Mouse (Mus musculus): ENCODE measurements around the gene Ulk4. TPM values are rescaled to one million over a fixed set of nuclear protein-coding genes. Genes with fewer than 3 reads are reported as not detected.
A peak's percentile ranks its signal among the peaks of the same experiment; 100 is the strongest.

Ulk4 gene
- polyA plus RNA-seq, 1 experiment from 2014 or later = 75.1 TPM

GRCm38 (mm10) chr9:120958051-120958450 lies 318.9 kb downstream of the Ulk4 start:
- Histone ChIP-seq H3K36me3 (ENCODE audit: control insufficient read depth, insufficient read depth, low read length) (peaks cover 93% of the 10 kb centered on the region), H3K27me3 (replicated peaks; ENCODE audit: control insufficient read depth, insufficient read depth, low read length) (no peaks in the 10 kb centered on the region), H3K9me3 (ENCODE audit: control insufficient read depth, low read length) (no peaks in the 10 kb centered on the region), H3K4me2 (no peak overlapping the region), H3K4me1 (replicated peaks; ENCODE audit: control insufficient read depth, insufficient read depth, low read length) (peaks cover 23% of the 10 kb centered on the region), H3K9ac (ENCODE audit: low read depth, low read length) (no peak overlapping the region), H3K27ac (ENCODE audit: low read depth, low read length) (no peak overlapping the region), H3K4me3 (ENCODE audit: low read depth, low read length) (no peak overlapping the region)
- DNase-seq (ENCODE audit: low spot score) = no peak
- 89% methylated on average over 5 of the region's 5 CpGs for WGBS
- ATAC-seq (replicated peaks; ENCODE audit: low FRiP score) = no peak

GRCm38 (mm10) chr9:120951947-120952346 lies 325.1 kb downstream of the Ulk4 start:
- H3K27me3 ChIP-seq (replicated peaks; ENCODE audit: control insufficient read depth, insufficient read depth, low read length) = no peaks in the 10 kb centered on the region
- H3K4me3 ChIP-seq (ENCODE audit: low read depth, low read length) = no peak overlapping the region
- ATAC-seq (replicated peaks; ENCODE audit: low FRiP score) (no peak), DNase-seq (ENCODE audit: low spot score) (no peak)
- no peak overlapping the region for H3K27ac ChIP-seq (ENCODE audit: low read depth, low read length)
- 88% methylated on average over 3 of the region's 3 CpGs for WGBS
- no peak overlapping the region for H3K4me2 ChIP-seq
- H3K36me3 ChIP-seq (ENCODE audit: control insufficient read depth, insufficient read depth, low read length) = peaks cover 72% of the 10 kb centered on the region
- no peaks in the 10 kb centered on the region for H3K9me3 ChIP-seq (ENCODE audit: control insufficient read depth, low read length)
- H3K9ac ChIP-seq (ENCODE audit: low read depth, low read length) = no peak overlapping the region
- 0 out of 2 replicates have a peak, but pooled peaks cover 5% of the 10 kb centered on the region for H3K4me1 ChIP-seq (replicated peaks; ENCODE audit: control insufficient read depth, insufficient read depth, low read length)

DNA sequence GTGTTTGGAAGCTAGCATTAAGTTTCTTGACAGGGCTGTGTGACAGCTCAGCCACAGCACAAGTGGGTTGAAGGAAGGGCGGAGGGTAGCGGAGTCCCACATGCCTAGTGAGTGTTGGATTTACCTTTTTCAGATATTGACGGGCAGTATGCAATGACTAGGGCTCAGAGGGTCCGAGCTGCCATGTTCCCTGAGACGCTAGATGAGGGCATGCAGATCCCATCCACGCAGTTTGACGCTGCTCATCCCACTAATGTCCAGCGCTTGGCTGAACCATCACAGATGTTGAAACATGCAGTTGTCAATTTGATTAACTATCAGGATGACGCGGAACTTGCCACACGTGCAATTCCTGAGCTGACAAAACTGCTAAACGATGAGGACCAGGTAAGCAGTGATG lies 326.2 kb downstream of the Ulk4 start:
- no peak overlapping the region for H3K27ac ChIP-seq (ENCODE audit: low read depth, low read length)
- H3K9ac ChIP-seq (ENCODE audit: low read depth, low read length) = no peak overlapping the region
- DNase-seq (ENCODE audit: low spot score) = no peak
- no peaks in the 10 kb centered on the region for H3K27me3 ChIP-seq (replicated peaks; ENCODE audit: control insufficient read depth, insufficient read depth, low read length)
- 90% methylated on average over 12 of the region's 12 CpGs for WGBS
- peaks cover 60% of the 10 kb centered on the region for H3K36me3 ChIP-seq (ENCODE audit: control insufficient read depth, insufficient read depth, low read length)
- peaks cover 8% of the 10 kb centered on the region; the same call in 1 of the 2 replicates for H3K4me1 ChIP-seq (replicated peaks; ENCODE audit: control insufficient read depth, insufficient read depth, low read length)
- H3K4me3 ChIP-seq (ENCODE audit: low read depth, low read length) = no peak overlapping the region
- no peaks in the 10 kb centered on the region for H3K9me3 ChIP-seq (ENCODE audit: control insufficient read depth, low read length)
- H3K4me2 ChIP-seq = no peak overlapping the region
- no peak for ATAC-seq (replicated peaks; ENCODE audit: low FRiP score)

GRCm38 (mm10) chr9:120948832-120949231 lies 328.2 kb downstream of the Ulk4 start:
- no peak overlapping the region for H3K4me2 ChIP-seq
- H3K9me3 ChIP-seq (ENCODE audit: control insufficient read depth, low read length) = no peaks in the 10 kb centered on the region
- peaks cover 41% of the 10 kb centered on the region for H3K36me3 ChIP-seq (ENCODE audit: control insufficient read depth, insufficient read depth, low read length)
- no peak overlapping the region for H3K9ac ChIP-seq (ENCODE audit: low read depth, low read length)
- 91% methylated on average over 1 of the region's 1 CpGs for WGBS
- no peak overlapping the region for H3K4me3 ChIP-seq (ENCODE audit: low read depth, low read length)
- peaks cover 16% of the 10 kb centered on the region; the same call in 1 of the 2 replicates for H3K4me1 ChIP-seq (replicated peaks; ENCODE audit: control insufficient read depth, insufficient read depth, low read length)
- no peaks in the 10 kb centered on the region for H3K27me3 ChIP-seq (replicated peaks; ENCODE audit: control insufficient read depth, insufficient read depth, low read length)
- no peak; the same call in 1 of the 2 replicates for ATAC-seq (replicated peaks; ENCODE audit: low FRiP score)
- H3K27ac ChIP-seq (ENCODE audit: low read depth, low read length) = no peak overlapping the region
- no peak for DNase-seq (ENCODE audit: low spot score)

DNA sequence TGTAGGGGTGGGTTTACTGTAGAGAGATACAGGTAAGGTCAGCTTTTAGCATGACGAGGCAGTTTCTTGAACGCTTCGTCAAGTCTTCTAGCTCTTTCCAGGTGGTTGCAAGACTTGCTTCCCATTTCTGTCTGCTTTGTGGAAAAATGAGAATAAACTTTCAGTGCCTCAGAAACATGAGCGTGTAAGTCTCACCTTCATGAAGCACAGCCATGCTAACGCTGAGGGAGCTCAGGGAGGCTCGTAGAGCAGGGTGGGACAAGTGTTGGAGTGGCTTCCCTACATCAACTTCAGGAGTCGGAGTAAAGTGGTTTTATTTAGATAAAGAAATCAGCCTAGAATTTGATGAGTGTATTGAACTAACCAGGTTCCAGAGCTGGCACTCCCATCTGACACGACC lies 330.9 kb downstream of the Ulk4 start:
- H3K4me2 ChIP-seq = no peak overlapping the region
- H3K9me3 ChIP-seq (ENCODE audit: control insufficient read depth, low read length) = no peaks in the 10 kb centered on the region
- no peaks in the 10 kb centered on the region for H3K27me3 ChIP-seq (replicated peaks; ENCODE audit: control insufficient read depth, insufficient read depth, low read length)
- DNase-seq (ENCODE audit: low spot score) = no peak
- H3K27ac ChIP-seq (ENCODE audit: low read depth, low read length) = no peak overlapping the region
- WGBS = 82% methylated on average over 8 of the region's 8 CpGs
- H3K36me3 ChIP-seq (ENCODE audit: control insufficient read depth, insufficient read depth, low read length) = peaks cover 19% of the 10 kb centered on the region
- peaks cover 31% of the 10 kb centered on the region; the same call in 1 of the 2 replicates for H3K4me1 ChIP-seq (replicated peaks; ENCODE audit: control insufficient read depth, insufficient read depth, low read length)
- no peak for ATAC-seq (replicated peaks; ENCODE audit: low FRiP score)
- H3K4me3 ChIP-seq (ENCODE audit: low read depth, low read length) = no peak overlapping the region
- no peak overlapping the region for H3K9ac ChIP-seq (ENCODE audit: low read depth, low read length)

DNA sequence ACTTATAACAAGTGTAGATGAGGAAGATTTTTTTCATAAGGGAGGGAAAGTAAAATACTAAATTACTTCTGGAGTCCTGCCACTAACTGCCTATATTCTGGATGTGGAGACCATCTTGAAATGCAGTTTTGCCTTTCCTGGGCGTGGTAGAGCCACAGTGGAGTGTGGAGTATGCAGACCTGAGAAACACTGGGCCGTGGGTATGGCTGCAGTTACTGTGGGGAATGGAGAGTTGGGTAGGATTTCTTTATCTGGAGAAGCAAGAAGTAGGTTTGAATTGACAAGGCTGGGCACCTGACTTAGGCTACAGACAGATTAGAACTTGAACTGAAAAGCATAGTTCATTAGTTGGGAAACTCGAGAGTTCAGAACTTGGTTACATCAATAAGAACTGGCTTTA lies 332.8 kb downstream of the Ulk4 start:
- H3K4me2 ChIP-seq = no peak overlapping the region
- no peaks in the 10 kb centered on the region for H3K9me3 ChIP-seq (ENCODE audit: control insufficient read depth, low read length)
- no peak overlapping the region for H3K27ac ChIP-seq (ENCODE audit: low read depth, low read length)
- DNase-seq (ENCODE audit: low spot score) (no peak), ATAC-seq (replicated peaks; ENCODE audit: low FRiP score) (peak; percentile 61)
- no peak overlapping the region for H3K4me3 ChIP-seq (ENCODE audit: low read depth, low read length)
- no peak overlapping the region for H3K9ac ChIP-seq (ENCODE audit: low read depth, low read length)
- H3K4me1 ChIP-seq (replicated peaks; ENCODE audit: control insufficient read depth, insufficient read depth, low read length) = peaks cover 39% of the 10 kb centered on the region; the same call in 1 of the 2 replicates
- H3K27me3 ChIP-seq (replicated peaks; ENCODE audit: control insufficient read depth, insufficient read depth, low read length) = no peaks in the 10 kb centered on the region
- WGBS = 63% methylated on average over 3 of the region's 3 CpGs
- H3K36me3 ChIP-seq (ENCODE audit: control insufficient read depth, insufficient read depth, low read length) = peaks cover 8% of the 10 kb centered on the region

GRCm38 (mm10) chr9:120943757-120944156 lies 333.2 kb downstream of the Ulk4 start:
- Histone ChIP-seq H3K27ac (ENCODE audit: low read depth, low read length) (no peak overlapping the region), H3K36me3 (ENCODE audit: control insufficient read depth, insufficient read depth, low read length) (peaks cover 8% of the 10 kb centered on the region), H3K27me3 (replicated peaks; ENCODE audit: control insufficient read depth, insufficient read depth, low read length) (no peaks in the 10 kb centered on the region), H3K9ac (ENCODE audit: low read depth, low read length) (no peak overlapping the region), H3K4me3 (ENCODE audit: low read depth, low read length) (no peak overlapping the region), H3K4me2 (no peak overlapping the region), H3K9me3 (ENCODE audit: control insufficient read depth, low read length) (no peaks in the 10 kb centered on the region), H3K4me1 (replicated peaks; ENCODE audit: control insufficient read depth, insufficient read depth, low read length) (peaks cover 39% of the 10 kb centered on the region; the same call in 1 of the 2 replicates)
- DNase-seq (ENCODE audit: low spot score) (no peak), ATAC-seq (replicated peaks; ENCODE audit: low FRiP score) (peak; percentile 46; the same call in 1 of the 2 replicates)
- 69% methylated on average over 1 of the region's 1 CpGs for WGBS

- no peaks in the 10 kb centered on the region for H3K27me3 ChIP-seq (replicated peaks; ENCODE audit: control insufficient read depth, insufficient read depth, low read length)
- peaks cover 48% of the 10 kb centered on the region for H3K4me1 ChIP-seq (replicated peaks; ENCODE audit: control insufficient read depth, insufficient read depth, low read length)
- peaks cover 5% of the 10 kb centered on the region for H3K36me3 ChIP-seq (ENCODE audit: control insufficient read depth, insufficient read depth, low read length)
- DNase-seq (ENCODE audit: low spot score) = no peak
- no peak overlapping the region for H3K9ac ChIP-seq (ENCODE audit: low read depth, low read length)
- H3K27ac ChIP-seq (ENCODE audit: low read depth, low read length) = no peak overlapping the region
- no peak overlapping the region for H3K4me2 ChIP-seq
- ATAC-seq (replicated peaks; ENCODE audit: low FRiP score) = no peak
- 82% methylated on average over 3 of the region's 3 CpGs for WGBS
- H3K9me3 ChIP-seq (ENCODE audit: control insufficient read depth, low read length) = no peaks in the 10 kb centered on the region
- H3K4me3 ChIP-seq (ENCODE audit: low read depth, low read length) = no peak overlapping the region
Observed at GRCm38 (mm10) chr9:120940858-120941257, 336.1 kb downstream of the Ulk4 start.

GRCm38 (mm10) chr9:120936351-120936750 lies 340.6 kb downstream of the Ulk4 start:
- DNase-seq (ENCODE audit: low spot score) = no peak
- no peaks in the 10 kb centered on the region for H3K9me3 ChIP-seq (ENCODE audit: control insufficient read depth, low read length)
- H3K4me3 ChIP-seq (ENCODE audit: low read depth, low read length) = peak overlapping the region; percentile 95; the same call in 1 of the 2 replicates
- no peaks in the 10 kb centered on the region; the same call in 1 of the 2 replicates for H3K36me3 ChIP-seq (ENCODE audit: control insufficient read depth, insufficient read depth, low read length)
- ATAC-seq (replicated peaks; ENCODE audit: low FRiP score) = no peak
- H3K4me1 ChIP-seq (replicated peaks; ENCODE audit: control insufficient read depth, insufficient read depth, low read length) = peaks cover 40% of the 10 kb centered on the region
- peak overlapping the region; percentile 49; the same call in 1 of the 2 replicates for H3K9ac ChIP-seq (ENCODE audit: low read depth, low read length)
- H3K4me2 ChIP-seq = peak overlapping the region; percentile 95
- H3K27me3 ChIP-seq (replicated peaks; ENCODE audit: control insufficient read depth, insufficient read depth, low read length) = no peaks in the 10 kb centered on the region
- H3K27ac ChIP-seq (ENCODE audit: low read depth, low read length) = no peak overlapping the region
- WGBS = 24% methylated on average over 8 of the region's 8 CpGs

Data from liver, embryonic 11.5 days (tissue).